In the genomic region with DNA sequence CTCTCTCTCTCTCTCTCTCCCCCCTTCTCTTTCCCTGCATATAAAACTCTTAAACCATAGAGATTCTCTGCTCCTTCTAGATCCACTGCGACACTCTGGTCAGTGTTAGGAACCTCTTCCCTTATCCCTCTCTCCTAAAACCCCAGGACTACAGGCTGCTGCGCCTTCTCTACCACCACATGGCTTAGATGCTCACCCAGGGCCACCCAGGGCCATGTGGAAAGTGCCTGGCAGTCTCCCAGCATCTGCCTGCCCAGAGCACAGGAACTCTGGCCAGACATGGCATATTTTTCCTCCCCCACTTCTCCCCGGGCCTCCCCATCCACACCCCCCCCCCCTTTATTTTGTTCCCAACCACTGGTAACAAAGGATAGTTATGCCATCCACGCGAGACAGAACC, we compare ENCODE assay signal across 28 mouse cellular contexts.
DNase-seq lines count a peak whose midpoint lies in the region; ATAC-seq and TF ChIP-seq lines count a peak whose summit lies in the region.
"Had no signal": no experiment of that assay in that cellular context is flagged by ENCODE, and none has a peak within 500 bp of the region (broad histone marks: within the 10 kb centered on the region; RNA-seq: fewer than 3 reads in every experiment).

No protein-coding gene starts in this region.

- 35% methylated on average over 5 of the region's 5 CpGs for whole genome bisulfite sequencing in kidney, embryonic 16.5 days
- 49% methylated on average over 5 of the region's 5 CpGs for WGBS in kidney, adult 2 months
- 44% methylated on average over 5 of the region's 5 CpGs for WGBS in limb, embryonic 12.5 days
- WGBS in heart, adult 2 months, result 52% methylated on average over 5 of the region's 5 CpGs

- TF ChIP-seq EP300 in heart, adult 2 months (IDR thresholded peaks at IDR 0.05; ENCODE audit: insufficient read depth, low read depth, low read length), result no peak

- no peaks in the 10 kb centered on the region for H3K36me3 ChIP-seq in kidney, embryonic 16.5 days (ENCODE audit: insufficient read depth, low read length)
- H3K36me3 ChIP-seq in kidney, adult 2 months (ENCODE audit: control insufficient read depth, insufficient read depth, low read length), result no peaks in the 10 kb centered on the region
- no peaks in the 10 kb centered on the region for H3K36me3 ChIP-seq in limb, embryonic 12.5 days
- H3K36me3 ChIP-seq in heart, adult 2 months (ENCODE audit: control insufficient read depth, insufficient read depth, low read length), result no peaks in the 10 kb centered on the region
- H3K36me3 ChIP-seq: embryonic facial prominence, embryonic 10.5 days; embryonic facial prominence, embryonic 13.5 days; forebrain, embryonic 12.5 days; forebrain, embryonic 15.5 days; G1E; heart, embryonic 10.5 days; heart, embryonic 13.5 days had no signal

- no peak for TF ChIP-seq CTCF in kidney, adult 2 months (conservative IDR thresholded peaks at IDR 0.05; ENCODE audit: insufficient read depth, insufficient read length, low read depth, low read length)
- TF ChIP-seq CTCF in heart, adult 2 months (IDR thresholded peaks at IDR 0.05), result no peak

- peak; percentile 59; the same call in 1 of the 2 replicates for ATAC-seq in kidney, embryonic 16.5 days (ENCODE audit: low FRiP score, low TSS enrichment)
- peak; percentile 66; the same call in 1 of the 2 replicates for ATAC-seq in limb, embryonic 12.5 days (ENCODE audit: insufficient number of reproducible peaks, insufficient read depth, low FRiP score, low TSS enrichment, low read depth)
- ATAC-seq: forebrain, embryonic 15.5 days; hindbrain, postnatal 0 days had no signal

- no peak for TF ChIP-seq POLR2A in kidney, adult 2 months (IDR thresholded peaks at IDR 0.05; ENCODE audit: low read depth, low read length)
- no peak for TF ChIP-seq POLR2A in heart, adult 2 months (IDR thresholded peaks at IDR 0.05; ENCODE audit: insufficient read depth, low read depth, low read length)

- H3K9ac ChIP-seq in kidney, embryonic 16.5 days (replicated peaks; ENCODE audit: low read length), result no peak overlapping the region
- no peak overlapping the region for H3K9ac ChIP-seq in limb, embryonic 12.5 days (replicated peaks)
- no peak overlapping the region for H3K9ac ChIP-seq in heart, adult 2 months (ENCODE audit: low read depth, low read length)
- H3K9ac ChIP-seq: embryonic facial prominence, embryonic 13.5 days; forebrain, embryonic 12.5 days; forebrain, embryonic 15.5 days; heart, embryonic 13.5 days; hindbrain, embryonic 14.5 days had no signal

- no peak overlapping the region for H3K27ac ChIP-seq in kidney, embryonic 16.5 days (ENCODE audit: low read length)
- no peak overlapping the region for H3K27ac ChIP-seq in kidney, adult 2 months (ENCODE audit: insufficient read depth, low read depth, low read length)
- H3K27ac ChIP-seq in limb, embryonic 12.5 days, result no peak overlapping the region
- no peak overlapping the region for H3K27ac ChIP-seq in heart, adult 2 months
- H3K27ac ChIP-seq: embryonic facial prominence, embryonic 10.5 days; embryonic facial prominence, embryonic 13.5 days; forebrain, embryonic 12.5 days; forebrain, embryonic 15.5 days; heart, embryonic 10.5 days; heart, embryonic 13.5 days; hindbrain, embryonic 14.5 days; hindbrain, postnatal 0 days had no signal

- H3K9me3 ChIP-seq in kidney, embryonic 16.5 days (ENCODE audit: low read length), result no peaks in the 10 kb centered on the region
- no peaks in the 10 kb centered on the region for H3K9me3 ChIP-seq in limb, embryonic 12.5 days
- H3K9me3 ChIP-seq: embryonic facial prominence, embryonic 10.5 days; embryonic facial prominence, embryonic 13.5 days; forebrain, embryonic 12.5 days; forebrain, embryonic 15.5 days; G1E; heart, embryonic 10.5 days; heart, embryonic 13.5 days had no signal

- H3K27me3 ChIP-seq in kidney, embryonic 16.5 days (ENCODE audit: insufficient read depth, low read length), result no peaks in the 10 kb centered on the region
- no peaks in the 10 kb centered on the region for H3K27me3 ChIP-seq in kidney, adult 2 months (replicated peaks; ENCODE audit: control insufficient read depth, insufficient read depth, low read length)
- no peaks in the 10 kb centered on the region for H3K27me3 ChIP-seq in limb, embryonic 12.5 days
- no peaks in the 10 kb centered on the region for H3K27me3 ChIP-seq in heart, adult 2 months (ENCODE audit: control insufficient read depth, insufficient read depth, low read length)
- H3K27me3 ChIP-seq: CH12.LX; embryonic facial prominence, embryonic 13.5 days; forebrain, embryonic 12.5 days; forebrain, embryonic 15.5 days; heart, embryonic 13.5 days had no signal

- no peaks in the 10 kb centered on the region for H3K4me1 ChIP-seq in kidney, embryonic 16.5 days (ENCODE audit: insufficient read depth, low read length)
- no peaks in the 10 kb centered on the region for H3K4me1 ChIP-seq in kidney, adult 2 months (ENCODE audit: control insufficient read depth, insufficient read depth, low read length)
- H3K4me1 ChIP-seq in limb, embryonic 12.5 days (replicated peaks), result 0 out of 2 replicates have a peak, but pooled peaks cover 4% of the 10 kb centered on the region
- H3K4me1 ChIP-seq in heart, adult 2 months (ENCODE audit: control insufficient read depth, insufficient read depth, low read length), result no peaks in the 10 kb centered on the region
- H3K4me1 ChIP-seq: embryonic facial prominence, embryonic 10.5 days; embryonic facial prominence, embryonic 13.5 days; forebrain, embryonic 12.5 days; heart, embryonic 10.5 days; heart, embryonic 13.5 days had no signal

- intact Hi-C loops in heart, adult 2 months (cut with DNase I), result no loop called here

- no peak overlapping the region for H3K4me3 ChIP-seq in kidney, embryonic 16.5 days (ENCODE audit: low read length)
- H3K4me3 ChIP-seq in kidney, adult 2 months (ENCODE audit: insufficient read depth, low read depth, low read length), result no peak overlapping the region
- H3K4me3 ChIP-seq in limb, embryonic 12.5 days (replicated peaks), result no peak overlapping the region
- H3K4me3 ChIP-seq in heart, adult 2 months, result no peak overlapping the region
- H3K4me3 ChIP-seq: embryonic facial prominence, embryonic 10.5 days; embryonic facial prominence, embryonic 13.5 days; erythroblast, embryonic 14.5 days; forebrain, embryonic 12.5 days; forebrain, embryonic 15.5 days; heart, embryonic 10.5 days; heart, embryonic 13.5 days had no signal

- H3K79me2 ChIP-seq in heart, adult 2 months (replicated peaks; ENCODE audit: control insufficient read depth, insufficient read depth, low read length), result no peaks in the 10 kb centered on the region

- H3K4me2 ChIP-seq in kidney, embryonic 16.5 days (replicated peaks; ENCODE audit: low read depth, low read length), result no peak overlapping the region
- H3K4me2 ChIP-seq in limb, embryonic 12.5 days, result 0 out of 2 replicates have a peak overlapping the region, but pooled peaks have one; percentile 8
- H3K4me2 ChIP-seq: embryonic facial prominence, embryonic 13.5 days; forebrain, embryonic 12.5 days; forebrain, embryonic 15.5 days; heart, embryonic 13.5 days; hindbrain, embryonic 14.5 days had no signal

- DNase-seq in cerebellum, postnatal 10 days, result peak; percentile 11 to 32
- DNase-seq in cerebellum, postnatal 36 days, result no peak
- DNase-seq in kidney, adult 2 months, result no peak
- no peak for DNase-seq in heart, adult 2 months
- DNase-seq in urinary bladder, postnatal 4 days (ENCODE audit: low spot score in 2 of 2), result no peak
- DNase-seq: adrenal gland, adult 2 months; adrenal gland, postnatal 36 days; B cell, adult 2 months; cerebellum, adult 18-20 months; cerebellum, adult 9-10 months; cerebellum, postnatal 25 days; gastrocnemius, postnatal 25 days; heart, adult 18-20 months; heart, postnatal 14 days; heart, postnatal 4 days had no signal

Comparison
In these comparisons a context has a peak if more than half of its experiments do, and no peak if none do; other contexts are left out.
1. DNase-seq: peak in cerebellum, postnatal 10 days (2 of 2); none in cerebellum, postnatal 36 days (0 of 2), kidney, adult 2 months (single experiment), heart, adult 2 months (0 of 2) and urinary bladder, postnatal 4 days (0 of 2).